ENCODE assay signal across 8 mouse cellular contexts in genomic region chr19:7605930-7606783, GRCm38 (mm10). TPM values are rescaled to one million over a fixed set of nuclear protein-coding genes. Genes with fewer than 3 reads are reported as not detected.
DNase-seq lines count a peak whose midpoint lies in the region; ATAC-seq lines count a peak whose summit lies in the region.

No protein-coding gene starts in this region.

- H3K36me3 ChIP-seq in kidney, embryonic 16.5 days (ENCODE audit: insufficient read depth, low read length), result no peaks in the 10 kb centered on the region
- no peaks in the 10 kb centered on the region for H3K36me3 ChIP-seq in liver, embryonic 12.5 days
- no peaks in the 10 kb centered on the region for H3K36me3 ChIP-seq in neural tube, embryonic 14.5 days (ENCODE audit: control insufficient read depth, insufficient read depth, low read length)

- H3K9ac ChIP-seq in kidney, embryonic 16.5 days (replicated peaks; ENCODE audit: low read length), result peak overlapping the region; percentile 60
- no peak overlapping the region for H3K9ac ChIP-seq in liver, embryonic 12.5 days
- H3K9ac ChIP-seq in neural tube, embryonic 14.5 days (replicated peaks; ENCODE audit: low read depth, low read length), result 0 out of 2 replicates have a peak overlapping the region, but pooled peaks have one; percentile 32

- no peaks in the 10 kb centered on the region for H3K27me3 ChIP-seq in kidney, embryonic 16.5 days (ENCODE audit: insufficient read depth, low read length)
- H3K27me3 ChIP-seq in liver, embryonic 12.5 days (replicated peaks), result peaks cover 42% of the 10 kb centered on the region
- no peaks in the 10 kb centered on the region for H3K27me3 ChIP-seq in neural tube, embryonic 14.5 days (ENCODE audit: control insufficient read depth, insufficient read depth, low read length)

- H3K4me2 ChIP-seq in kidney, embryonic 16.5 days (replicated peaks; ENCODE audit: low read depth, low read length), result peak overlapping the region; percentile 66
- peak overlapping the region; percentile 48 for H3K4me2 ChIP-seq in liver, embryonic 12.5 days
- H3K4me2 ChIP-seq in neural tube, embryonic 14.5 days (ENCODE audit: low read depth, low read length), result peak overlapping the region; percentile 63

- H3K27ac ChIP-seq in kidney, embryonic 16.5 days (ENCODE audit: low read length), result peak overlapping the region; percentile 69
- no peak overlapping the region for H3K27ac ChIP-seq in liver, embryonic 12.5 days
- no peak overlapping the region for H3K27ac ChIP-seq in neural tube, embryonic 14.5 days (ENCODE audit: low read depth, low read length)

- ATAC-seq in kidney, embryonic 16.5 days (ENCODE audit: low FRiP score, low TSS enrichment), result peak; percentile 88
- ATAC-seq in liver, embryonic 12.5 days, result no peak
- peak; percentile 81 for ATAC-seq in neural tube, embryonic 14.5 days (ENCODE audit: low read depth)

- intact Hi-C loops in gastrocnemius, postnatal 14 days (cut with DNase I; ENCODE audit: low total_unique reads), result no loop called here

- 5% methylated on average over 15 of the region's 15 CpGs for WGBS in kidney, embryonic 16.5 days
- 8% methylated on average over 15 of the region's 15 CpGs for WGBS in liver, embryonic 12.5 days (ENCODE audit: insufficient replicate concordance)
- WGBS in neural tube, embryonic 14.5 days, result 3% methylated on average over 15 of the region's 15 CpGs

- H3K9me3 ChIP-seq in kidney, embryonic 16.5 days (ENCODE audit: low read length), result no peaks in the 10 kb centered on the region
- no peaks in the 10 kb centered on the region for H3K9me3 ChIP-seq in liver, embryonic 12.5 days (replicated peaks)
- no peaks in the 10 kb centered on the region for H3K9me3 ChIP-seq in neural tube, embryonic 14.5 days (ENCODE audit: control insufficient read depth, low read length)

- DNase-seq in ES-CJ7 (ENCODE audit: low read depth, low spot score), result peak; percentile 53
- peak; percentile 74 for DNase-seq in brain, adult 2 months (ENCODE audit: low read depth, low spot score)
- peak; percentile 59 to 64 for DNase-seq in frontal cortex, adult 2 months (ENCODE audit: extremely low spot score in 1 of 2, low spot score in 1 of 2)
- no peak for DNase-seq in gastrocnemius, postnatal 14 days
- no peak for DNase-seq in ovary, postnatal 36 days (ENCODE audit: low spot score)

- peaks cover 14% of the 10 kb centered on the region; the same call in 1 of the 2 replicates for H3K4me1 ChIP-seq in kidney, embryonic 16.5 days (ENCODE audit: insufficient read depth, low read length)
- H3K4me1 ChIP-seq in liver, embryonic 12.5 days, result peaks cover 7% of the 10 kb centered on the region; the same call in 1 of the 2 replicates
- H3K4me1 ChIP-seq in neural tube, embryonic 14.5 days (ENCODE audit: control insufficient read depth, insufficient read depth, low read length), result peaks cover 14% of the 10 kb centered on the region; the same call in 1 of the 2 replicates

- peak overlapping the region; percentile 39 for H3K4me3 ChIP-seq in kidney, embryonic 16.5 days (ENCODE audit: low read length)
- H3K4me3 ChIP-seq in liver, embryonic 12.5 days, result no peak overlapping the region
- H3K4me3 ChIP-seq in neural tube, embryonic 14.5 days (ENCODE audit: low read depth, low read length), result peak overlapping the region; percentile 24

RNA-seq across cellular contexts. Expression of gene Lgals12, which starts 0.8 kb away (rescaled TPM):
- polyA plus RNA-seq in frontal cortex, adult 2 months (2012; rRNA removed), result 0.59 and 0.64 TPM in 2 replicates
- 1.6 and 2.3 TPM in 2 replicates for polyA plus RNA-seq in kidney, embryonic 16.5 days (2015; fragmentation: Nextera tagmentation; extraction: Ambion mirVana)
- not detected in 2 replicates for polyA plus RNA-seq in liver, embryonic 12.5 days (2016; fragmentation: Nextera tagmentation; extraction: Ambion mirVana)
- polyA plus RNA-seq in neural tube, embryonic 14.5 days (2014; fragmentation: Nextera tagmentation; extraction: Ambion mirVana), result 0.16 and 0.17 TPM in 2 replicates
- total RNA-seq in gastrocnemius, postnatal 14 days (2021), result under 1 TPM; 0.13 to 0.33 TPM

RNA-seq across cellular contexts. Expression of gene Hrasls5, which starts 6.2 kb away (rescaled TPM):
- polyA plus RNA-seq in frontal cortex, adult 2 months (2012; rRNA removed), result 0.08 and 0.11 TPM in 2 replicates
- polyA plus RNA-seq in kidney, embryonic 16.5 days (2015; fragmentation: Nextera tagmentation; extraction: Ambion mirVana), result 0.41 TPM in 1 of 2 replicates, not detected in the other
- polyA plus RNA-seq in liver, embryonic 12.5 days (2016; fragmentation: Nextera tagmentation; extraction: Ambion mirVana), result not detected in 2 replicates
- not detected in 2 replicates for polyA plus RNA-seq in neural tube, embryonic 14.5 days (2014; fragmentation: Nextera tagmentation; extraction: Ambion mirVana)
- not detected for total RNA-seq in gastrocnemius, postnatal 14 days (2021)

RNA-seq across cellular contexts. Expression of gene Pla2g16, which starts 48.9 kb away (rescaled TPM):
- 43.8 and 45.7 TPM in 2 replicates for polyA plus RNA-seq in frontal cortex, adult 2 months (2012; rRNA removed)
- polyA plus RNA-seq in kidney, embryonic 16.5 days (2015; fragmentation: Nextera tagmentation; extraction: Ambion mirVana), result 10.5 and 10.8 TPM in 2 replicates
- polyA plus RNA-seq in liver, embryonic 12.5 days (2016; fragmentation: Nextera tagmentation; extraction: Ambion mirVana), result 22.0 and 23.6 TPM in 2 replicates
- 2.4 and 4.1 TPM in 2 replicates for polyA plus RNA-seq in neural tube, embryonic 14.5 days (2014; fragmentation: Nextera tagmentation; extraction: Ambion mirVana)
- 10 to 100 TPM; 55.0 to 57.6 TPM for total RNA-seq in gastrocnemius, postnatal 14 days (2021)

Comparison
In these comparisons a context has a peak if more than half of its experiments do, and no peak if none do; other contexts are left out.
1. DNase-seq: peak in ES-CJ7 (single experiment), brain, adult 2 months (single experiment) and frontal cortex, adult 2 months (2 of 2); none in gastrocnemius, postnatal 14 days (single experiment) and ovary, postnatal 36 days (single experiment).
2. Peak in every context shown above with its lines, with median percentiles within 50 percentile points of each other: H3K4me2 ChIP-seq.